In genomic region chr6:54496214-54496613, GRCm38 (mm10) we compare ENCODE assay signal across 25 mouse cellular contexts.
DNase-seq lines count a peak whose midpoint lies in the region; ATAC-seq and TF ChIP-seq lines count a peak whose summit lies in the region.
"Had no signal": no experiment of that assay in that cellular context is flagged by ENCODE, and none has a peak within 500 bp of the region (broad histone marks: within the 10 kb centered on the region; RNA-seq: fewer than 3 reads in every experiment).

No protein-coding gene starts in this region.

- no peaks in the 10 kb centered on the region for H3K9me3 ChIP-seq in forebrain, postnatal 0 days (ENCODE audit: low read length)
- H3K9me3 ChIP-seq in forebrain, embryonic 13.5 days (replicated peaks), result 0 out of 2 replicates have a peak, but pooled peaks cover 6% of the 10 kb centered on the region
- H3K9me3 ChIP-seq: heart, embryonic 13.5 days; hindbrain, embryonic 13.5 days; intestine, embryonic 15.5 days; limb, embryonic 15.5 days had no signal

- H3K27ac ChIP-seq in forebrain, postnatal 0 days (ENCODE audit: low read depth, low read length), result no peak overlapping the region
- H3K27ac ChIP-seq in forebrain, embryonic 13.5 days, result no peak overlapping the region
- H3K27ac ChIP-seq: heart, adult 2 months; heart, embryonic 13.5 days; hindbrain, embryonic 13.5 days; intestine, embryonic 15.5 days; limb, embryonic 15.5 days; liver, embryonic 14.5 days; midbrain, embryonic 13.5 days had no signal

- H3K4me3 ChIP-seq in forebrain, postnatal 0 days (ENCODE audit: low read depth, low read length), result no peak overlapping the region
- H3K4me3 ChIP-seq in forebrain, embryonic 13.5 days, result no peak overlapping the region
- H3K4me3 ChIP-seq: heart, adult 2 months; heart, embryonic 13.5 days; hindbrain, embryonic 13.5 days; intestine, embryonic 15.5 days; limb, embryonic 15.5 days; megakaryocyte, embryonic 14.5 days; midbrain, embryonic 13.5 days had no signal

- no peak for DNase-seq in forebrain, postnatal 0 days
- DNase-seq in brain, adult 2 months (ENCODE audit: low read depth, low spot score), result peak; percentile 58
- DNase-seq in cerebellum, adult 8-10 months, result peak; percentile 59
- DNase-seq in cerebellum, postnatal 36 days, result peak; percentile 65 to 66
- DNase-seq in right cerebral cortex, postnatal 4 days, result no peak
- no peak for DNase-seq in spleen, postnatal 4 days (ENCODE audit: low spot score in 2 of 2)
- DNase-seq: adrenal gland, postnatal 25 days; gastrocnemius, postnatal 36 days; heart, adult 2 months; heart, postnatal 14 days; kidney, adult 9 months; kidney, postnatal 36 days; lung, embryonic 14.5 days; retina, postnatal 1 day; right cerebral cortex, postnatal 25 days; thymus, adult 2 months had no signal

- 0 out of 2 replicates have a peak, but pooled peaks have one; percentile 45 for ATAC-seq in forebrain, postnatal 0 days
- no peak for ATAC-seq in forebrain, embryonic 13.5 days
- ATAC-seq: CD4-positive, CD25-positive, alpha-beta regulatory T cell, adult 4 months; intestine, embryonic 15.5 days; midbrain, embryonic 13.5 days had no signal

- no peak overlapping the region for H3K4me2 ChIP-seq in forebrain, postnatal 0 days (ENCODE audit: low read depth)
- no peak overlapping the region for H3K4me2 ChIP-seq in forebrain, embryonic 13.5 days
- H3K4me2 ChIP-seq: heart, embryonic 13.5 days; hindbrain, embryonic 13.5 days; intestine, embryonic 15.5 days; limb, embryonic 15.5 days; lung, embryonic 14.5 days; midbrain, embryonic 13.5 days had no signal

- peaks cover 10% of the 10 kb centered on the region; the same call in 1 of the 2 replicates for H3K36me3 ChIP-seq in forebrain, postnatal 0 days (ENCODE audit: insufficient read depth)
- peaks cover 15% of the 10 kb centered on the region for H3K36me3 ChIP-seq in forebrain, embryonic 13.5 days (ENCODE audit: poor library complexity, severe bottlenecking)
- H3K36me3 ChIP-seq: intestine, embryonic 15.5 days; limb, embryonic 15.5 days had no signal

- no peak for TF ChIP-seq CTCF in forebrain, postnatal 0 days (IDR thresholded peaks at IDR 0.05; ENCODE audit: low read depth)

- H3K9ac ChIP-seq in forebrain, postnatal 0 days, result no peak overlapping the region
- no peak overlapping the region for H3K9ac ChIP-seq in forebrain, embryonic 13.5 days
- H3K9ac ChIP-seq: heart, embryonic 13.5 days; hindbrain, embryonic 13.5 days; intestine, embryonic 15.5 days; limb, embryonic 15.5 days; liver, embryonic 14.5 days; lung, embryonic 14.5 days; midbrain, embryonic 13.5 days had no signal

- H3K4me1 ChIP-seq in forebrain, postnatal 0 days (ENCODE audit: insufficient read depth), result no peaks in the 10 kb centered on the region
- peaks cover 14% of the 10 kb centered on the region for H3K4me1 ChIP-seq in forebrain, embryonic 13.5 days
- H3K4me1 ChIP-seq: heart, embryonic 13.5 days; intestine, embryonic 15.5 days; megakaryocyte, embryonic 14.5 days had no signal

- WGBS in forebrain, postnatal 0 days, result 71% methylated on average over 7 of the region's 7 CpGs
- 87% methylated on average over 7 of the region's 7 CpGs for WGBS in forebrain, embryonic 13.5 days

- no peaks in the 10 kb centered on the region for H3K27me3 ChIP-seq in forebrain, postnatal 0 days (ENCODE audit: insufficient read depth, low read length)
- no peaks in the 10 kb centered on the region for H3K27me3 ChIP-seq in forebrain, embryonic 13.5 days
- H3K27me3 ChIP-seq: heart, embryonic 13.5 days; hindbrain, embryonic 13.5 days; intestine, embryonic 15.5 days; midbrain, embryonic 13.5 days had no signal

Comparison
In these comparisons a context has a peak if more than half of its experiments do, and no peak if none do; other contexts are left out.
1. DNase-seq: peak in brain, adult 2 months (single experiment), cerebellum, adult 8-10 months (single experiment) and cerebellum, postnatal 36 days (2 of 2); none in forebrain, postnatal 0 days (single experiment), right cerebral cortex, postnatal 4 days (single experiment) and spleen, postnatal 4 days (0 of 2).